In genomic region chr5:107720991-107721637, GRCm38 (mm10) we compare ENCODE assay signal across 8 mouse cellular contexts. TPM values are rescaled to one million over a fixed set of nuclear protein-coding genes. Genes with fewer than 3 reads are reported as not detected.
DNase-seq lines count a peak whose midpoint lies in the region; ATAC-seq and TF ChIP-seq lines count a peak whose summit lies in the region.

No protein-coding gene starts in this region.

- H3K27ac ChIP-seq in liver, embryonic 11.5 days (ENCODE audit: low read depth, low read length) = no peak overlapping the region
- no peak overlapping the region for H3K27ac ChIP-seq in embryonic facial prominence, embryonic 14.5 days (replicated peaks; ENCODE audit: low read depth, low read length)
- no peak overlapping the region for H3K27ac ChIP-seq in intestine, postnatal 0 days (ENCODE audit: low read depth, low read length)

- no peak for TF ChIP-seq CTCF in intestine, postnatal 0 days (IDR thresholded peaks at IDR 0.05; ENCODE audit: low read depth)

- peak overlapping the region; percentile 55 for H3K4me2 ChIP-seq in liver, embryonic 11.5 days
- peak overlapping the region; percentile 60 for H3K4me2 ChIP-seq in embryonic facial prominence, embryonic 14.5 days (ENCODE audit: low read depth, low read length)
- H3K4me2 ChIP-seq in intestine, postnatal 0 days (replicated peaks; ENCODE audit: low read depth) = peak overlapping the region; percentile 65

- no peak overlapping the region; the same call in 1 of the 2 replicates for H3K9ac ChIP-seq in liver, embryonic 11.5 days (ENCODE audit: low read depth, low read length)
- H3K9ac ChIP-seq in embryonic facial prominence, embryonic 14.5 days (ENCODE audit: low read depth, low read length) = peak overlapping the region; percentile 40; the same call in 1 of the 2 replicates
- H3K9ac ChIP-seq in intestine, postnatal 0 days (ENCODE audit: low read depth, low read length) = no peak overlapping the region

- peak; percentile 53 for DNase-seq in liver, embryonic 11.5 days (ENCODE audit: low spot score)
- no peak for DNase-seq in liver
- DNase-seq in embryonic facial prominence, embryonic 14.5 days (ENCODE audit: low spot score) = no peak
- DNase-seq in retina, embryonic 14.5 days (ENCODE audit: low spot score) = peak; percentile 31
- no peak for DNase-seq in left cerebral cortex, postnatal 36 days (ENCODE audit: low spot score in 2 of 2)

- 10% methylated on average over 53 of the region's 58 CpGs for WGBS in liver, embryonic 11.5 days
- WGBS in embryonic facial prominence, embryonic 14.5 days = 1% methylated on average over 21 of the region's 58 CpGs
- WGBS in intestine, postnatal 0 days = 5% methylated on average over 58 of the region's 58 CpGs

- H3K4me3 ChIP-seq in liver, embryonic 11.5 days (ENCODE audit: low read depth, low read length) = peak overlapping the region; percentile 30
- H3K4me3 ChIP-seq in embryonic facial prominence, embryonic 14.5 days (ENCODE audit: low read depth, low read length) = peak overlapping the region; percentile 40
- H3K4me3 ChIP-seq in intestine, postnatal 0 days (ENCODE audit: low read depth, low read length) = peak overlapping the region; percentile 40

- H3K36me3 ChIP-seq in liver, embryonic 11.5 days (ENCODE audit: control insufficient read depth, insufficient read depth, low read length) = no peaks in the 10 kb centered on the region
- no peaks in the 10 kb centered on the region for H3K36me3 ChIP-seq in embryonic facial prominence, embryonic 14.5 days (ENCODE audit: control insufficient read depth, insufficient read depth, low read length)
- H3K36me3 ChIP-seq in intestine, postnatal 0 days (ENCODE audit: control insufficient read depth, insufficient read depth) = no peaks in the 10 kb centered on the region

- no peaks in the 10 kb centered on the region for H3K9me3 ChIP-seq in liver, embryonic 11.5 days (ENCODE audit: control insufficient read depth, low read length)
- H3K9me3 ChIP-seq in embryonic facial prominence, embryonic 14.5 days (ENCODE audit: control insufficient read depth, low read length) = no peaks in the 10 kb centered on the region
- H3K9me3 ChIP-seq in intestine, postnatal 0 days (ENCODE audit: control insufficient read depth) = no peaks in the 10 kb centered on the region

- no peak for ATAC-seq in liver, embryonic 11.5 days (replicated peaks; ENCODE audit: low FRiP score)
- ATAC-seq in embryonic facial prominence, embryonic 14.5 days (ENCODE audit: low read depth) = no peak
- no peak for ATAC-seq in intestine, postnatal 0 days
- ATAC-seq in megakaryocyte progenitor cell, adult 5-6 weeks (replicated peaks; ENCODE audit: poor library complexity) = no peak
- no peak for ATAC-seq in erythroblast, adult 5-6 weeks (replicated peaks; ENCODE audit: low FRiP score, poor library complexity, severe bottlenecking)

- H3K4me1 ChIP-seq in liver, embryonic 11.5 days (replicated peaks; ENCODE audit: control insufficient read depth, insufficient read depth, low read length) = peaks cover 28% of the 10 kb centered on the region
- H3K4me1 ChIP-seq in embryonic facial prominence, embryonic 14.5 days (ENCODE audit: control insufficient read depth, insufficient read depth, low read length) = peaks cover 27% of the 10 kb centered on the region
- H3K4me1 ChIP-seq in intestine, postnatal 0 days (replicated peaks; ENCODE audit: control insufficient read depth, insufficient read depth, low read length) = peaks cover 8% of the 10 kb centered on the region; the same call in 1 of the 2 replicates

- peaks cover 99% of the 10 kb centered on the region for H3K27me3 ChIP-seq in liver, embryonic 11.5 days (replicated peaks; ENCODE audit: control insufficient read depth, insufficient read depth, low read length)
- H3K27me3 ChIP-seq in embryonic facial prominence, embryonic 14.5 days (replicated peaks; ENCODE audit: control insufficient read depth, insufficient read depth, low read length) = peaks cover 99% of the 10 kb centered on the region
- peaks cover 92% of the 10 kb centered on the region for H3K27me3 ChIP-seq in intestine, postnatal 0 days (replicated peaks; ENCODE audit: control insufficient read depth, insufficient read depth, low read length)

- intact Hi-C loops in left cerebral cortex, postnatal 36 days (cut with DNase I) = loop anchor here (5.0 kb wide), 2 partner anchors 1249 to 1264 kb away; partner anchors contain the start of gene Barhl2

RNA-seq across cellular contexts. Expression of gene Gfi1, which starts 4.7 kb away (rescaled TPM):
- 0.22 and 0.30 TPM in 2 replicates for polyA plus RNA-seq in liver, embryonic 11.5 days (2014; fragmentation: Nextera tagmentation; extraction: Ambion mirVana)
- 0.39 and 0.79 TPM in 2 replicates for polyA plus RNA-seq in embryonic facial prominence, embryonic 14.5 days (2014; fragmentation: Nextera tagmentation; extraction: Ambion mirVana)
- polyA plus RNA-seq in intestine, postnatal 0 days (2015; fragmentation: Nextera tagmentation; extraction: Ambion mirVana) = 0.37 and 0.38 TPM in 2 replicates
- 45.2 and 47.9 TPM in 2 replicates for total RNA-seq in megakaryocyte progenitor cell, adult 5-6 weeks (2015)
- 57.9 and 61.6 TPM in 2 replicates for total RNA-seq in megakaryocyte progenitor cell, adult 5-6 weeks (2017)
- total RNA-seq in left cerebral cortex, postnatal 36 days (2021) = not detected
- total RNA-seq in erythroblast, adult 5-6 weeks (2015; ENCODE audit: low replicate concordance) = 6.1 and 14.6 TPM in 2 replicates
- total RNA-seq in erythroblast, adult 5-6 weeks (2017; ENCODE audit: low replicate concordance) = 13.2 and 13.4 TPM in 2 replicates

Comparison
In these comparisons a context has a peak if more than half of its experiments do, and no peak if none do; other contexts are left out.
1. DNase-seq: peak in liver, embryonic 11.5 days (single experiment) and retina, embryonic 14.5 days (single experiment); none in liver (single experiment), embryonic facial prominence, embryonic 14.5 days (single experiment) and left cerebral cortex, postnatal 36 days (0 of 2).
2. RNA of gene Gfi1, which starts 4.7 kb away (total RNA-seq): 45.2 to 61.6 TPM in megakaryocyte progenitor cell, adult 5-6 weeks and 6.1 to 14.6 TPM in erythroblast, adult 5-6 weeks; not detected in left cerebral cortex, postnatal 36 days; every median in the first group is over 4 times any median in the second.
3. Peak in every context shown above with its lines, with median percentiles within 50 percentile points of each other: H3K4me2 ChIP-seq and H3K4me3 ChIP-seq.